Mouse (Mus musculus): ENCODE measurements around the gene Hapln2.

Hapln2 gene

DNA sequence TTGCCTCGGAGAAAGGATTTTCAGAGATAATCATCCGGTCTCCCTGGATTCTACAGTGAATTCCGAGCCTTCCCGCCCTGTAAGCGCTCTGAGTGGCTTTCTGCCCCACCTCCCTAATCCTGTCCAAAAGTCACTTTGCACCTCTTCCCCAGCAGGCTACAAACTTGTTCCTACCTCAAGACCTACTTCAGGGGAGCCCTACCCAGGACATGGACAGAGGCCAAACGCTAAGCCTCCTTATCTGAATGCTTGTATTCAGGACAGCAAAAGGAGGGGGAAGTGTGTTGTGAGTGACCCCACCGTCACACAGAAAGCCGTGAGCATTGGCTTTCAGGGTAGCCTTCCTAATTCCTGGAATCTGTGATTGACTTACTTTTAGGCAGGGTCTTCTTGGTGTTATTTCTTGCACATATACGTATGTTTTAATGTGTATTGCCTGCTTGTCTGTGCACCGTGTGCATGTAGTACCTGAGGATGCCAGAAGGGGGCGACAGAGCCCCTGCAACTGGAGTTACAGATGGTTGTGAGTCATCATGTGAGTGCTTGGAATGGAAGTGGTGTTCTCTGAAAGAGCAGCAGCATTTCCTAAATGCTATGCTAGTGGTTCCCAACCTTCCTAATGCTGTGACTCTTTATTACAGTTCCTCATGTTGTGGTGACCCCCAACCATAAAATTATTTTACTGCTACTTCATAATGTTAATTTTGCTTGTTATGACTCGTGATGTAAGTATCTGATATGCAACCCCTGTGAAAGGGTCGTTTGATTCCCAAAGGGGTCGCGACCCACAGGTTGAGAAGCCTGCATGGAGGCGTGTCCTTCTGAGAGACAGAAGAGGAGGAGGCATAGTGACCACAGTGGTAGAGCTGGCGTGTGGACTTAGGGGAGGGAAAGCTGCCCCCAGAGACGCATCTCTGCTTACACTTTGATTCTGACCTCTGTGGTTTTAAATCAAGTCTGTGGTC, 21.3 kb downstream of the Hapln2 start:
- in situ Hi-C loops (cut with MboI, MseI), result loop anchor here in 1 of 2 experiments (5.0 kb wide), 1 partner anchor 66 kb away; no protein-coding TSS in a partner anchor

DNA sequence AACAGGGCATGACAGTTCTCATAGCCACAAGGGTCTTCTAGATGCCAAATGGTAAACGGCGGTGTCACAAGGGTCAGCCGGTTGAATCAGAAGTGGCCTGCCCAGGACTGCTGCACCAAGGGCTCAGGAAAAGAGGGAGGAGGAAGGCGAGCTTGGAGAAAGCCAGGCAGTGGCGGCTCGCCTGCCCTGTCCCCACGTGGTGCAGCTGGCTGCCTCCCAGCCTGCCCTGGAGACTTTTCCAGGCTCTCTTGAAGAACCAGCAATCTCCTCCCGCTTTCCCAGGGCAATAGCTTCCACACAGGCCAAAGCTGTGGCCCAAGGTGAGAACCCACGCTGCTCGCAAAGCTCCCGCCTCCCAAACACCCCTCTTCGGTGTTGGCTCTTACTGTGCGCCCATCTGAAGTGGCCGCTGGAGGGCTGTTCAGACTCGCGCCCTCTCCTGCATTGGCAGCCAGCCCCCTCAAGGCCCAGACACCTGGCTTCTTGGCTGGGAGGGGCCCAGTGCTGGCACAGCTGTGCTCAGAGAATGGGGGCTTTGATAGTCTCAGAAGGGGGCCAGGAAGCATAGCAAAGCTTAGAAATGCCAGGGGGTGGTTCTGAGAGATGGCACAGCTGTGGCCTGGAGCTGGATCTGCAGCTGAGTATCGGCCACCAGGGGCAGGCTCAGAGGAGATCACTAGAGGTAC, 24.9 kb downstream of the Hapln2 start:
- in situ Hi-C loops (cut with MboI, MseI), result loop anchor here in 1 of 2 experiments (5.0 kb wide), 1 partner anchor 70 kb away; no protein-coding TSS in a partner anchor

DNA sequence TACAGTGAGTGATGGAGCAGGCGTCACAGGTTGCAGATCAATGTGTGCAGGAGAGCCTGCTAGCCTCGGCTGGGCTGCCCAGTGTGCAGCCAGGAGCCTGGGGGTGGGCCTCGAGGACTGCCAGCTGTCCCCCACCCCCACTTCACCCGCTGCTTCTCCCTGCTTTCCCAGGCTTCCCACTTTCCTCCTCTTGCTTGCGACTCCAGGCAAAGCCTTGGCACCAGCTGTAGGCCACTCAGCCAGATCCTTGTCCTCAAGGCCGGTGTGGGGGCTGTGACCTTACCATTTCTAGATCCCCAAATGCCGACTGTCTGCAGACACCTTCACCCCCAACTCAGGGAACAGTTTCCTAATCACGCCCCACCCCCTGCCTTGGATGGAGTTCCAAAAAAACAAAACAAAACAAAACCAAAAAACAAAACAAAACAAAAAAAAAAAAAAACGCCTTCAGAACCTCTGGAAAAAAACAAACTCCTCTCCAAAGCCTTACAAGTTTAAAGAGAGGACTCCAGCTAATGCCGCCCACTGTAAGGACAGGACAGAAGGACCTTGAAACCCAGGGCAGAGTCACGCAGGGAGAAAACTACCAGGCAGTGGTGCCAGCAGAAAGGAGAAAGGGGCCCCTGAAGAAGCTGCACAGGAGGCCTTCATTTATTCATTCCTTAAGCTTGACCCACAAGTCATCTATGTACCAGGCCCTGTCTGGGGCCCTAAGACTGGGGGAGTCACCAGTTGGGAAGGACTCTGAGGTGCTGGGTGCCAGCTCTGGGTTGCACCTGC, 26.4 kb downstream of the Hapln2 start:
- in situ Hi-C loops (cut with MboI, MseI), result loop anchor here in 1 of 2 experiments (5.0 kb wide), 1 partner anchor 71 kb away; no protein-coding TSS in a partner anchor

DNA sequence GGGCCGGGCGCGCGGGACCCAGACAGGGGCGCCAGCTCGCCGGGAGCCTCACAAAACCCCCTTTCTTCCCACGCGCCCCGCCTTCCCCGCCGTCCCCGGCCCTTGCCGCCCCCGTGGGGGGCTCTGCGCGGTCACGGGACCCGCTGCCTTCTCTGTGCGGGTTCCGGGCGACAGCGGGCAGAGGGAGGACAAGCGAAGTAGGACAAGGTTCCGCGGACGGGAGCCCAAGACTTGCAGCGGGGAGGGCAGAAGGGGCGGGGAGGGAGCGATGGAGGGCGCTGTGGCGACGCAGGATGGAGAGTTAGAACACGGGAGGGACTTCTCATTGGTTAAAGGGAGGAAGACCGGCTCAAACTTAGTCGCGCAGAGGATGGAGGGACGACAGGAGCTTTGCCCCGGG, 27.2 kb downstream of the Hapln2 start, which contains the start of gene Bcan:
TSS of gene Bcan (minus strand) at position 50 of the 400 bp plus-strand sequence.
- in situ Hi-C loops (cut with MboI, MseI), result loop anchor here in 1 of 2 experiments (5.0 kb wide), 1 partner anchor 72 kb away; no protein-coding TSS in a partner anchor

DNA sequence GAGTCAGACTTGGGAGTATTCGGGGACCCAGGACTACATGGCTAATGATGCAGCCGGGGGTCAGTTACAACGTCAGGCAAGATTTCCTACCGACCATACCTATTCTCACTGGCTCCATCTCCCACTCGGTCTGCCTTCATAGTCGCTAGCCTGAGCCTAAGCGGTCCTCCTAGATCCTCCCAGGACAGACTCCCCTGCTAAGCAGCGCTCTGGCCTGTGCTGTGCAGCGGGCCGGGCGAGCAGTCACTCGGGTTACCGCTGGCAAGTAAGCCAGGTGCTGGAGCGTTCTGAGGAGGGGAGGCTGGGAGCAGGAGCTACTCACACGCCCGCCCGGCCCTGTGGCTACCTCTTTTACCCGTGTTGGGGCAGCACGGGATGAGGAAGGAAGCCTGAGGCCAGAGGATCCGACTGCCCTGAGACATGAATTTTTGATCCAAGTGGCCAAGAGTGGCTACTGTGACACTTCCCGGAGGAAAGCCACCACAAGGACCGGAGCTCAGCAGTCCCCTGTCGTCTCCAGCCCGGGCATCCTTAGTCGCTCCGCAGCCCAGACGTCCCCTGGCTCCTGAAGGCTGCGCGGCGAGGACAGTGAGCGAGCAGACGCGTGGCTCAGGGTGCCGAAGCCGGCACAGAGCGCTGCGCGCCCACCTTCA, 28.0 kb downstream of the Hapln2 start:
- in situ Hi-C loops (cut with MboI, MseI), result no loop called here

DNA sequence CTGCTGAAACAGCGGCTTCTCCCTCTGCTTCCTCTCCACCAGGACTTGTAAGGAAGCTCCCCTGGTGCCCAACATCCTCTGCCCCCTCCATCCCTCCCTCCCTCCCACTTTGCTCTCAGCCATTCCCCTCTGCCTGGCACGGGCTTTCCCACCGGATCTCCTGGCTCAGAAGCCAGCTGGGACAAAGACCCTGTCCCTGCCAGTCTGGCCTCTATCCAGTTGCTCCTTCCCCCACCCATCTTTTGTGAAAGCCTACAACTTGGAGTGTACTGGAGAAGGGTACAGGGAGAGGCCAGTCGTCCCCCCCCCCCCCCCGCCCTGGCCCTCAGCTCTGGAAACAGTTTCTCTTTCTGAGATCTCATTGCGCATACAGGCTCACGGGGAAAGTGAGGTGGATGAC, 28.6 kb downstream of the Hapln2 start:
- in situ Hi-C loops (cut with MboI, MseI), result no loop called here

DNA sequence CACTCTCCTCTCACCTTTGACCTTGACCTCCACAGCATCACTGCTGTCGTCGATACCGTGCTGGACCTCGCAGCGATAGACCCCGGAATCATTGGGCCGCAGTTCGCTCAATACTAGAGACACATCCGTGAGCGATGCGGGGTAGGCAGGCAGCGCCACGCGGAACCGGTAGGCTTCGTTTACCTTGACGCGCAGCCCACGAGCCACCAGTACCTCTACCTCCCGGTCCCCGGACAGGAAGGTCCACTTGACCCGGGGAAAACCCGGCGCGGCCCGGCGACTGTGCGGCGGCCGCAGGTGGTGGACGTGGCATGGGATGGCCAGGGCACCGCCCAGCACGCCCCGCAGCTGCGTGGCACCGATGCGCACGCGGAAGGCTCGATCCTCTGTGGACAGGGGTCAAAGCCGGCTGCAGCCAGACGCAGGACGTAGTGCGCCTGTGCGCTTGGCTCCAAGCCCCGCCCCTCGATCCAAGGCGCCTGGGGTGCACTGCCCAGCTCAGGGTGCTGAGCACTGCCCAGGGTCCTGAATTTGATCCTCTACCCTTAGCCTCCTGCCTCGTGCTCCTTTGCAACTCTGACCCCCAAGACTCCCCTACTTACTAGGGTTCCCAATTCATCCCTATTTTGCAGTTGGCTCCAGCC, 30.3 kb downstream of the Hapln2 start:
- in situ Hi-C loops (cut with MboI, MseI), result no loop called here

DNA sequence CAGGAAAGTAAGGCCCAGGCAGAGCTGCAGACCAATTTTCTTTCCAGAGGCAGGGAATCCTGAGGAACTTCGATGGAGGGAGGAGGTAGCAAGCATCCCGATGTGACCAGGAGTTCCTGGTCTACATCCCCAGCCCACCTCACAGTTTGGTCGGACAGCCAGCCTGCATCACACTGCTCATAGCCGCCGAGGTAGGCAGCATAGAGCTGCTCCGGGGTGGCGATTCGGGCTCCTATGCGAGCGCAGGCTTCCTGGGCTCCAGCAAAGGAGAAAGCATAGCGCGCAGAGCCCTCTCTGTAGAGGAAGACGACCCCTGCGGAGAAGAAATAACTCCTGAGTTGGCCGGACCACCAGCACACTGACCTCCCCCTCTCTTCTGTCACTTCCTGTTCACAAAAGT, 31.0 kb downstream of the Hapln2 start:
- in situ Hi-C loops (cut with MboI, MseI), result no loop called here

DNA sequence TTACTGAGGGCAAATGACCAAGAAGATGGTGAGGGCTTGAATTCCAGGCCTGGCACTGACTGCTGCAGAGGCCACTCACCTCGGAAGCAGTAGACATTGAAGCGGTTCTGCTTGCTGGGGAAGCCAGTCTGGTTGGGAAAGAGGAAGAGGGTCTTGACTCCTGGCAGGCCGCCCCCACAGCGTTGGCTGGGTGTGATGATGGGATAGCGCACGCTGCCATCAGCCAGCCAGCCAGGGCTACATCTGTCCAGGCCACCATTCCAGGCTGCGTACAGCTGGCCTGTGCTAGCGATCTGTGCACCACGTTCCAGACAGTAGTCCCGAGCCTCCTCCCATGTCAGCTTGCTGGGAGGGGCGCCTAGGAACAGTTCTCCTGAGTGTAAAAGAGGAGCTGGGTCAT, 32.1 kb downstream of the Hapln2 start:
- in situ Hi-C loops (cut with MboI, MseI), result no loop called here

DNA sequence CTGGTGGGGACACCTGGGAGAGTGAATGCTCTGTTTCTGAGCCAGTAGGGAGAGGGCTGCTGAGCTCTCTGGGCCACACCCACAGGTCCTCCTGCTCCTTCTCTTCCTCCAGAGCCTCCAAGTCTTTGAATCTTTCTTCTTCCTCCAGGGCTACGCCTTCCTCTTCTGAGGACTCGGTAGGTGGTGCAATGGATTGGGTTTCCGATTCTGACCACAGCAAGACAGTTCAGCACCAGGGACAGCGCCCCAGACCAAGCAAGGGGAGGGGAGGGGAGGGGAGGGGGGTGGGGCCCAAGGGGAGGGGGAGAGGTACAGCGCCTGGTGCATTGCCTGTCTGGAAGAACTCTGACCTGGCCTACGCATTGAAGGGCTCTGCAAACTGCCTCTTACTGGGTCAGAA, 33.9 kb downstream of the Hapln2 start:
- in situ Hi-C loops (cut with MboI, MseI), result no loop called here

DNA sequence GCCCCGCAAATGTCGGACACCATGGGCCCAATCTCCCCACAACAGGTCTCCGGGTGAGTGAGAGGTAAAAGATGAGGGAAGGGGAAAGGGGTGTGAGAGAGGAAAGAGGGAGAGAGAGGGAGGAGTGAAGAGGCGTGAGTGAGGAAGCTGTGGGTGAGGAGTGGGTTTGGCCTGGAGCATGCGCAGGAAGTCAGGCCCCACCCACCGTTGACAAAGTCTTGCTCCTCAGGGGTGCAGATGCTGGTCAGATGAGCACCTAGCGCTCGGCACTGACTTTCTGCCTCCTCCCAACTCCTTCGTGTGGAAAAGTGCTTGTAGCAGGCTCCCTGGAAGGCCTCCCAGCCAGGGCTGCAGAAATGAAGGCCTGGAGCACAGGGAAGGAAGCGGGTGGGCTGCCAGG, 37.4 kb downstream of the Hapln2 start:
- in situ Hi-C loops (cut with MboI, MseI), result no loop called here

DNA sequence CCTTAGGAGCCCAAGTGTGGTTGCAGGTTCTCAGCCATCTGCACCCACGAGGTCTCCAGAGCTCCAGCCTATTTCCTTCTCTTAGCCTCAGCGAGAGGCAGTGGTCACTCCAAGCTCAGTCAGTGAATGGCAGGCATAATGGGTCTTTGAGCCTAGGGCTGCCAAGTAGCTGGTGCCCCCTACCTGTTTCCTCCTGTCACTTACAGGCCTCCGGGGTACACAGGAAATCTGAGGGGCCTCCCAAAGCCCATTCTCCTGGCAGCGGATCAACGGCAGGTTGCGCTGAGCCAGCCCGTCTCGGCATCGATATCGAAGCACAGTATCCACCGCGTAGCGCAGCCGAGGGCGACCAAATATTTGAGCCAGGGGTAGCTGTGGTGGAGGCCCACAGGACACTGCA, 39.3 kb downstream of the Hapln2 start:
- in situ Hi-C loops (cut with MboI, MseI), result no loop called here

DNA sequence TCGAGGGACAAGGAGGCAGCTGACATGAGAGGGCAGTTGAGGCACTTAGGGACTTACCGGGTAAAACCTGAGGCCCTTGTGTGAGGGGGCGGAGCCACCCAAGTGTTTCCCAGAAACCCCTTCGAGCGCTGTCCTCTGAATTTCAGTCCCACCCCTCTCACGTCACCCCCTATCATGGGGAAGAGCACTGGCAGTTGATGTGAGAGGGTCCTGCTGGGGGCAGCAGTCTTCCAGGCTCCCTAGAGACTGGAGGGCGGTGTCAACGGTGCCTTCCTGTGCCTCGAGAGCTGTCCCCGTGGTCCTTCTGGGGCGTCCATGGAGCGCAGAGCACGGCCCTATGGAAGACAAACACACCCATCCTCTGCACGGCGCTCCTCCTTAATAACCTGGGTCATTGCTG, 39.8 kb downstream of the Hapln2 start:
- in situ Hi-C loops (cut with MboI, MseI), result no loop called here

DNA sequence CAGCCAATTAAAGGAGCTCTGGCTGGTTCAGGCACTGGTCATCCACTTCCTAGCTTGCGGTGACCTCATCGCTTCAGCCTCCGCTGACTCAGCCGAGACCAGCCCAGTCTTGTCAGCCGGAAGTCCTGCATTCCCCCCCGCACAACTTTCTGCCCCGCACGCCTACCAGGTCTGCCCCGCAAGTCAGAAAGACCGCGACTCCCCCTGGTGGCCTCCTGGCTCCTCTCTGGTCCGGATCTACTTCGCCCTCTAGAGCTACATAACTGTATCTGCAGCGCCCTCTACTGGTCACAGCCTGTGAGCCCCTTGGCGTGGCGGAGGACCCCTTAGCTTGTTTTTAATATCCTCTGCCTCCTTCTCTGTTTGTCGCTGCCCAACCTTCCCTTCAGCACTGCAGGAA, 40.5 kb downstream of the Hapln2 start:
- in situ Hi-C loops (cut with MboI, MseI), result no loop called here

DNA sequence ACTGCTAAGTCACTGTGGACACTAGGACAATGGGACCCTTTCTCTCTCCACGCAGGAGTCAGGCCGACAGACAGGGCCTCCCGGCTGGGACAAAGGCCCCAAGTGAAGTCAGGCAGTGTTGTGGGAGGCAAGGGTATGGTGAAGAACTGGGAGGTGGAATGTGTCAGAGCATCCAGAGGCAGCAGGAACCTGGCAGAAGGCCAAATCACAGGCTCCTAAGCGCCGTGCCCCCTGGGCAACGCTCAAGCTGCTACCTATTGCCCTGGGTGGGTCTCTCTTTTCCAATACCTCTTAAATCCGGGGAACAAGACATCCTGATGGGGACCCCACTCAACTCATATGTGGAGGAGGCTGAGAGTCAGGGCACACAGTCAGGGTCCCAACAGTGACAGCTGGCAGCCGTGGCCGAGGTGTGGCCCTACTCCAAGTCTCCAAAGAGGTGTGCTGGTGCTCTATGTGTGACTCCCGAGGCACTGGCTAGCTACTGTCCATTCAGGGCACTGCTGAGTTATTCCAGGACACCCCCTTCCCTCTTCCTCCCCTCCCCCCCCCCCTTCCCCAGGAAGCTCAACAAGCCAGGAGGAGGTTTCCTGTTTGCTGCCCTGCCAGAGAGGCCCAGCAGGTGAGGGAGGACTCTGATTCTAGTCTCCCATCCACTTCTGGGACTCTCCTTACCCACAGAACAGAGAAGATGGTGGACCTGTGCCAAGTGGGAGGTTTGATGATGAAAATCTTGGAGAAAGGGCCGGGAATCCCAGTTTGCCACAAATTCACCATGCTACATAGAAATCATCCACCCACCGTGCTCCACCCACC, 41.7 kb downstream of the Hapln2 start:
- in situ Hi-C loops (cut with MboI, MseI), result no loop called here

DNA sequence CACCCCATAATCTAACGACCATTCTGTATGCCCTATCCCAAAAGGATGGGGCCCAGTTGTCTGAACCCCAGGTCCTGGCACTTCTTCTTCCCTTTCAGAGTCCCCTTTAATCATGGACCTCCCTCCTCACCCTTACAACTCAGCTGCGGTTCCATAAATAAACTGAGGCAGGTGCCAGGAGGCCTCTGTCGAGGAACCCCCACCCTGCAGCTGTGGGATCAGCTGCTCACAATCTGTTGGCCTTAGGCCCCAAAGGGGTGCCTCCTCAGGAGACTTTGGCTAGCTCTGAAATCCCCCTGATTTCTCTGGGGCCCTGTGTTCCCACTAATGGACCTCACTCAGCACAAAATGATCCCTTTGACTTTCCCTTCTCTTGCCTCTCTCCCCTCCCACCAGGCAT, 43.3 kb downstream of the Hapln2 start:
- in situ Hi-C loops (cut with MboI, MseI), result no loop called here

DNA sequence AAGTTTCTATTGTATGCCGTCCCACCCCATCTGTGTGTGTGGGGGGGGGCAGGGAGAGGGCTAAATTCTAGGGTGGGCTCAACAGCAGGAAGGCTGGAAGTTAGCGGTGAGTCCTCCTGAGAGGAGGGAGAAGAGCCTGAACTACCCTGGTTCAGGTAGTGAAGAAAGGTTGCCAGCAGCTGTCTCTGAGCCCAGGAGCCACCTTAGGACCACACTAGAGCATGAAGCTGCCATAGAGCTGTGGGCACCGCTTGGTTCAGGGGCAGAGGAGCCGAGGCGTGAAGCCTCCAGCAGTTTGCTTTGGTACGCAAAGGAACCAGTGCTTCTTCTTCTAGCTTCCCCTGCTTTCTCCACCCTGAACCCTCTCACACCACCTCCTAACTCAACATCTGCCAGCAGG, 43.8 kb downstream of the Hapln2 start:
- in situ Hi-C loops (cut with MboI, MseI), result no loop called here

DNA sequence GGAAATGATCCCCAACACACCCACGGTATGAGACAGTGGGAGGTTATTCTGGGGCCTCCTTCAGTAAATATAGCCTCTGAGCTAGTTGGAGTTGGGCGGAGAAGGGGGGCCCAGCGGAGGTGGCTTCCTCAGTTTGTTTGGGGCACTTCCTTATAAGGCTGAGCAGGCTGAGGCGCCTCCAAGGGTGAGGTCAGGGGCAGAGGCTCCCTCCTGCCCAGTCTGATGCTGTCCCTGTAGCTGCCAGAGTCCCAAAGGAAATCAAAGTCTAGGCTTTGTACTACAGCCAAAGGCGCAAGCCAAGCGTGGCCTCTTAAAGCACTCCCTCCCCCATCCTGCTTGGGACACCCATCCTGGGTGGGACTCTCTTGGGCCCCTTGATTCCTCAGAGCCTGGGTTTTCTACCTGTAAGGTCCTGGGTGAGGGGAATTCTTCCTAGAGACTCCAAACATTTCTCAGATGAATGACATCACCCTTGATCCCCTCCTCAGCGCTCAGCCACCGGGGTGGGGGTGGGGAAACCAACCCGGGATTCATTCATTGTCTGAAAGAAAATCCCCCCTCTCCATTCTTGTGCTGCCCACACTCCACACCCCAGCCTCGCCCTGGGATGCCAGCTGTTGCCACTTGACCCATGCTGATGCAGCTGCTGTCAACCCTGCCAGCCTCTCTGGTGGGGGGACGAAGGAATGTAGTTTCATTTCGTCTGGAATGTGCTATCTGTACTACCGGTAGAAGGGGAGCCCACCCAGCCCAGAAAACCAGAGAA, 44.4 kb downstream of the Hapln2 start:
- in situ Hi-C loops (cut with MboI, MseI), result no loop called here

All from T-helper 17 cell (primary cell).